Mouse (Mus musculus) bone marrow, adult 2 months (tissue): ENCODE results near the gene Chit1.

Experiments
- CTCF ChIP-seq: fragments of 200-500 bp; IDR thresholded peaks from 2 replicates; pipeline ENCODE4 v1.5.1; 2011; ENCODE audit warnings: low read length, control low read depth; ENCODE audit not compliant: control insufficient read depth, insufficient read depth
- POLR2A ChIP-seq: fragments of 200-500 bp; IDR thresholded peaks from 2 replicates; pipeline ENCODE4 v1.6.1; 2011; ENCODE audit warnings: low read depth, mild to moderate bottlenecking, control low read depth, low read length, borderline replicate concordance; ENCODE audit not compliant: control insufficient read depth

DNA sequence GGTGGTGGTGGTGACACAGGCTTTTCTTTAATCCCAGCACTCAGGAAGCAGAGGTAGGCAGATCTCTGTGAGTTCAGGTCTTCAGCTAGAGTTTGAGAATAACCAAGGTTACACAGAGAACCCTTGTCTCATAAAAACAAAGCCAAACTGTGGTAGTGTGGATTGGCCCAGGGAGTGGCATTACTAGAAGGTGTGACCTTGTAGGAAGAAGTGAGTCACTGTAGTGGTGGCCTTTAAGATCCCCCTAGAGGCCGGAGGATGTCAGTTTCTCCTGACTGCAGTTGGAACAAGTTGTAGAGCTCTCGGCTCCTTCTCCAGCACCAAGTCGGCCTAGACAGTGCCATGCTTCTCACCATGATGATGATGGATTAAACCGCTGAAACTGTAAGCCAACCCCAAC lies at the start of gene Chit1:
- TF ChIP-seq CTCF (peak; percentile 10; the same call in 1 of the 2 replicates), POLR2A (no peak)
